Mouse (Mus musculus) E14TG2a.4 (cell line): ENCODE data around the gene Krt71.

ENCODE experiments used
- CTCF ChIP-seq: conservative IDR thresholded peaks from 2 replicates; pipeline ENCODE4 v1.5.1; 2014; ENCODE audit warnings: low read length
- NANOG ChIP-seq: IDR thresholded peaks from 2 replicates; pipeline ENCODE4 v1.6.1; 2014; ENCODE audit warnings: borderline replicate concordance, low read length, mixed read lengths

- no peak for TF ChIP-seq CTCF
- TF ChIP-seq NANOG, result no peak
Measured at GRCm38 (mm10) chr15:101688161-101688560, 54.7 kb downstream of the Krt71 start.
